Mouse (Mus musculus) cerebellum, adult 2 months (tissue): ENCODE measurements at regions not wholly inside any gene's neighbourhood (a gene's known extent, or its start where the extent isn't known, plus 50 kb on each side); places are given as distances from the start of the nearest gene placed in this dataset.
A peak's percentile ranks its signal among the peaks of the same experiment; 100 is the strongest.

Source experiments
- DNase-seq, 2 experiments: peaks; one replicate each; pipeline ENCODE4 v3.0.0; 2021
- H3K27ac ChIP-seq: fragments of 200-500 bp; 2 replicates; pipeline ENCODE4 v1.5.1; 2012; ENCODE audit warnings: low read length, control low read depth, inconsistent platforms; ENCODE audit not compliant: insufficient read depth
- H3K27me3 ChIP-seq: fragments of 200-500 bp; 2 replicates; pipeline ENCODE4 v1.6.1; 2012; ENCODE audit warnings: inconsistent platforms, mild to moderate bottlenecking, low read length, moderate library complexity; ENCODE audit not compliant: control insufficient read depth, insufficient read depth
- H3K4me1 ChIP-seq: fragments of 200-500 bp; 2 replicates; pipeline ENCODE4 v1.6.1; 2011; ENCODE audit warnings: low read length; ENCODE audit not compliant: control insufficient read depth, insufficient read depth
- H3K4me3 ChIP-seq: fragments of 200-500 bp; replicated peaks from 2 replicates; pipeline ENCODE3; 2011; ENCODE audit warnings: mild to moderate bottlenecking, low read depth, low read length, control low read depth; ENCODE audit not compliant: insufficient read depth
- CTCF ChIP-seq: fragments of 200-500 bp; IDR thresholded peaks from 2 replicates; pipeline ENCODE4 v1.5.1; 2011; ENCODE audit warnings: low read depth, mild to moderate bottlenecking, control low read depth, low read length, moderate library complexity, borderline replicate concordance; ENCODE audit not compliant: insufficient read depth
- POLR2A ChIP-seq: fragments of 200-500 bp; IDR thresholded peaks from 2 replicates; pipeline ENCODE4 v1.6.1; 2011; ENCODE audit warnings: low read length, control low read depth, borderline replicate concordance; ENCODE audit not compliant: insufficient read depth
- WGBS: fragments of 180-500 bp; shearing (Covaris S2); methylation state at CpG from one replicate; pipeline ENCODE4 v1.1.7; 2018; 5-methylcytosine and 5-hydroxymethylcytosine counted together

- Histone ChIP-seq H3K4me1 (no peaks in the 10 kb centered on the region), H3K4me3 (no peak overlapping the region), H3K27ac (no peak overlapping the region), H3K27me3 (no peaks in the 10 kb centered on the region)
- DNase-seq, result no peak
- TF ChIP-seq POLR2A (no peak), CTCF (no peak)
- 54% methylated on average over 2 of the region's 2 CpGs for WGBS
Observed at GRCm38 (mm10) chr9:33887279-33887678, 598.4 kb upstream of the Kirrel3 start.

GRCm38 (mm10) chr9:33892001-33892400, 593.7 kb upstream of the Kirrel3 start:
- H3K4me3 ChIP-seq, result no peak overlapping the region
- H3K27ac ChIP-seq, result no peak overlapping the region
- H3K4me1 ChIP-seq, result no peaks in the 10 kb centered on the region
- no peak for DNase-seq
- TF ChIP-seq POLR2A, result no peak
- TF ChIP-seq CTCF, result no peak
- no peaks in the 10 kb centered on the region for H3K27me3 ChIP-seq
- WGBS, result 79% methylated on average over 3 of the region's 3 CpGs

- Histone ChIP-seq H3K4me1 (peaks cover 3% of the 10 kb centered on the region; the same call in 1 of the 2 replicates), H3K27ac (no peak overlapping the region), H3K4me3 (no peak overlapping the region), H3K27me3 (no peaks in the 10 kb centered on the region)
- TF ChIP-seq CTCF (no peak), POLR2A (no peak)
- WGBS, result 27% methylated on average over 10 of the region's 10 CpGs
- peak; percentile 19 to 51 for DNase-seq
Observed at GRCm38 (mm10) chr9:33901313-33902076, 584.2 kb upstream of the Kirrel3 start.

GRCm38 (mm10) chr9:33903991-33904570, 581.6 kb upstream of the Kirrel3 start:
- TF ChIP-seq POLR2A (no peak), CTCF (no peak)
- DNase-seq, result no peak
- Histone ChIP-seq H3K27me3 (no peaks in the 10 kb centered on the region), H3K4me3 (no peak overlapping the region), H3K4me1 (peaks cover 3% of the 10 kb centered on the region; the same call in 1 of the 2 replicates), H3K27ac (no peak overlapping the region)
- WGBS, result 69% methylated on average over 5 of the region's 5 CpGs

GRCm38 (mm10) chr9:33914919-33915318, 570.8 kb upstream of the Kirrel3 start:
- Histone ChIP-seq H3K27ac (no peak overlapping the region), H3K4me1 (no peaks in the 10 kb centered on the region), H3K4me3 (no peak overlapping the region), H3K27me3 (no peaks in the 10 kb centered on the region)
- TF ChIP-seq CTCF (no peak), POLR2A (no peak)
- 30% methylated on average over 4 of the region's 4 CpGs for WGBS
- DNase-seq, result no peak

- Histone ChIP-seq H3K27me3 (no peaks in the 10 kb centered on the region), H3K4me1 (no peaks in the 10 kb centered on the region), H3K27ac (no peak overlapping the region), H3K4me3 (no peak overlapping the region)
- DNase-seq, result no peak
- TF ChIP-seq POLR2A (no peak), CTCF (no peak)
- WGBS, result 46% methylated on average over 4 of the region's 4 CpGs
Observed at GRCm38 (mm10) chr9:33915349-33916056, 570.2 kb upstream of the Kirrel3 start.

GRCm38 (mm10) chr9:33930286-33930685, 555.4 kb upstream of the Kirrel3 start:
- TF ChIP-seq POLR2A (no peak), CTCF (no peak)
- H3K27ac ChIP-seq, result no peak overlapping the region
- no peaks in the 10 kb centered on the region for H3K27me3 ChIP-seq
- WGBS, result 93% methylated on average over 4 of the region's 4 CpGs
- H3K4me3 ChIP-seq, result no peak overlapping the region
- no peaks in the 10 kb centered on the region for H3K4me1 ChIP-seq
- DNase-seq, result no peak
